Mouse (Mus musculus): Measurements from ENCODE around the gene Tubg2.
"Not testable (repeated sequence)": the region's sequence is repeated elsewhere in the genome, so short reads cannot be mapped to it uniquely, and the experiment has no call there.

Tubg2 gene

DNA sequence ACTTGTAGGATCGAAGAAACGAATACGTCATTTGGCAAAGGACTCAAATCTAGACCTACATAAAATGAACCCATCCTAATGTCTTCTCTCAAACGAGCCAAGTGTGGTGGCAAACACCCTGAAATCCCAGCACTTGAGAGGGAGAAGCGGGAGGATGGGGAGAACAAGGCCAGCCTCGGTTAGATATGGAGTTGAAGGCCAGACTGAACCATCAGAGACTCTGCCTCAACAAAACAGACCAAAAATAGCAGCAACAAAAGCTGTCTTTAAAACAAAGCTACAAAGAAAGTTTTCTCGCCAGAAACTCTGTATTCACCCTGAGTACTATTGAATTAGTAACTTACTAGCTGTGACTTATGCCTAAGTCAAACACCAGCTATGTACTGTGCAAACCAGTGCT lies 18.7 kb upstream of the Tubg2 start:
- in situ Hi-C loops (cut with MboI; ENCODE audit: unreplicated experiment in 2 of 2): no loop called here

DNA sequence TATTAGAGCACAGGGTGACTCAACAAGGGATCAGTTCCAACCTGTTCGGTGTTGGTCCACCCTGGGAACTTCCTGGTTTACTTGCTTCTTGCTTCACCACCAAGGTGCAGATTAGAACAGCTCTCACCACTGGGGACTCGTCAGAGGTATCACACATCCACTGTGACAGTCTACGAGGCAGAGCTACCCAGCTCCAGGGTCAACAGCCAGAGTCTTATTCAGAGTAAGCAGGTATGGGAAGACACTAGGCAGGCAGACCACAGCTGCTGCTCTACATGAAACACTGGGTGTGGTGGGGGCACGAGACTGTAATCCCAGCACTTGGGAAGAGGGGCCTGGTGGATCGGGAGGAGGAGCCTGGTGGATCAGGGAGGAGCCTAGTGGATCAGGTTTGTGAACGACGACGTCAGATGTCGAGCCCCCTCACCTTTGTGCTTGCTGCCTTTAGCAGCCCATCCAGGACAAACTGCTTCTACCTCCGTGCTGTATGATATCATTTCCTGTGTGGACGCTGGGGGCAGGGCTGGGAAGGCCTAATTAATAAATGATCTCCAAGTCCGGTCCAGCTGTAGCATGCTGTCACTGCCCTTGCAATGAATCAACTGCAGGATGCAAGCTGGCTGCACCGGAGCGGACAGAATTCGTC lies 17.0 kb upstream of the Tubg2 start:
- in situ Hi-C loops (cut with MboI; ENCODE audit: unreplicated experiment in 2 of 2): no loop called here

DNA sequence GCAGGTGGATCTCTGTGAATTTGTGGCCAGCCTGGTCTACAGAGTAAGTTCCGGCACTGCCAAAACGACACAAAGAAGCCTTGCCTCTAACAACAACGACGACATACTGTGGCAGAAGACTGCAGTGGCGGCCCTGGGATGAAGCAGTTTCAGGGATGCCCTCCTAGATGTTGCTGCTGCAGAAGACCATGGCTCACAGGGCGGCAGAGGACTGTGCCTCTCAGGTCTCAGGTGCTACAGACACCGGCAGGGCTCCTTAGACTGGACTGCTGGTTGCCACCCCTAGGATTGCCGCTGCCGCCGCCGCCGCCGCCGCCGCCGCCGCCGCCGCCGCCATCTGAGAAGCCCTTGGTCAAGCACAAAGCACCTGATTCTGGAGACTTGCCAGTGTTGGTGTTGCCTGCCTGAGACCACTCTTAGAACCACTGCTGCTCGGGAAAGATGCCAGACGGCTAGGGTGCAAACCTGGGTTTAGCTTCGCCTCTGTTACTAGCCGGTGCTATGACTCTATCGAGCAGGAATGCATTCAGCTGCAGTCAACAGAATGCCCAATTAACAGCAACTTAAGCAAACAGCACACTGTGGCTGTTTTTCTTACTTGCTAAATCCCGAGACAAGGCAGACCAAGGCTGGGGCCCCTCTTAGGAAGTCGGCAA lies 15.4 kb upstream of the Tubg2 start:
- in situ Hi-C loops (cut with MboI; ENCODE audit: unreplicated experiment in 2 of 2): no loop called here

DNA sequence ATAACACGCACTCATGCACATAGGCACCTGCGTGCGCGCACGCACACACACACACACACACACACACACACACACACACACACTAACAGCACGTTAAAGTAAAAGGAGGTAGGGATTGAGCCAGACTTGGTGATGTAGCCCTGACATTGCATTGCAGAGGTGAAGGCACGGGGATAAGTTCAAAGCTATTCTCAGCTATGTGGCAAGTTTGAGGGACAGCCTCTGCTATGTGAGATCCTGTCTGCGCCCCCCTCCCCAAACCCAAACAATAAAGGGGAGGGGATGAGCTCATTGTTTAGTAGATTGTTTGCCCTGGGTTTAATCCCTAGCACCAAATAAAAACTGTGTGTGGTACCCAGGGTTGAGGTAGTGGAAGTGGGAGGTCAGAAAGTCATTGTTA lies 14.6 kb upstream of the Tubg2 start:
- in situ Hi-C loops (cut with MboI; ENCODE audit: unreplicated experiment in 2 of 2): no loop called here

DNA sequence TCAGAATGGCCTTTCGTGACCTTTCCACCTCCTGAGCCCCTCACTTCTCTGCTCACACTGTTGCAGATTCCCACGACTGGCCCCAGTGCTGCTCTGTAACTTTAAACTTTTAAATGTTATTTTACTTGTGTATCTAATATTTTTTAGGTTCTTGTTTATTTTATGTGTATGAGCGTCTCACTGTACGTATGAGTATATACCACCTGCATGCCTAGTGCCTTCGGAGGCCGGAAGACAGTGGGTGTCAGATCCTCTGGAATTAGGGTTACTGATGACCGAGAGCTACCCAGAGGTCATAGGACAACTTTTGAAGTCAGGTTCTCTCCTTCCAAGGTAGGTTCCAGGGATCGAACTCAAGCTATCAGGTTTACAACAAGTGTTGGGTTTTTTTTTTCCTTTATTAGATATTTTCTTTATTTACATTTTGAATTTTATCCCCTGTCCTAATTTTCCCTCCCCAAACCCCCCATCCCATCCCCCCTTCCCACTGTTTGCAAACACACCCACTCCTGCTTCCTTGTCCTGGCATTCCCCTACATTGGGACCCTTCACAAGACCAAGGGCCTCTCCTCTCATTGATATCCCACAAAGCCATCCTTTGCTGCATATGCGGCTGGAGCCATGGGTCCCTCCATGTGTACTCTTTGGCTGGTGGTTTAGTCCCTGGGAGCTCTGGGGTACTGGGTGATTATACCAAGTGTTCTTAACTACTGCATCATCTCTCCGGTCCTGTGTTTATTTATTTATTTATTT lies 13.3 kb upstream of the Tubg2 start:
- in situ Hi-C loops (cut with MboI; ENCODE audit: unreplicated experiment in 2 of 2): no loop called here

DNA sequence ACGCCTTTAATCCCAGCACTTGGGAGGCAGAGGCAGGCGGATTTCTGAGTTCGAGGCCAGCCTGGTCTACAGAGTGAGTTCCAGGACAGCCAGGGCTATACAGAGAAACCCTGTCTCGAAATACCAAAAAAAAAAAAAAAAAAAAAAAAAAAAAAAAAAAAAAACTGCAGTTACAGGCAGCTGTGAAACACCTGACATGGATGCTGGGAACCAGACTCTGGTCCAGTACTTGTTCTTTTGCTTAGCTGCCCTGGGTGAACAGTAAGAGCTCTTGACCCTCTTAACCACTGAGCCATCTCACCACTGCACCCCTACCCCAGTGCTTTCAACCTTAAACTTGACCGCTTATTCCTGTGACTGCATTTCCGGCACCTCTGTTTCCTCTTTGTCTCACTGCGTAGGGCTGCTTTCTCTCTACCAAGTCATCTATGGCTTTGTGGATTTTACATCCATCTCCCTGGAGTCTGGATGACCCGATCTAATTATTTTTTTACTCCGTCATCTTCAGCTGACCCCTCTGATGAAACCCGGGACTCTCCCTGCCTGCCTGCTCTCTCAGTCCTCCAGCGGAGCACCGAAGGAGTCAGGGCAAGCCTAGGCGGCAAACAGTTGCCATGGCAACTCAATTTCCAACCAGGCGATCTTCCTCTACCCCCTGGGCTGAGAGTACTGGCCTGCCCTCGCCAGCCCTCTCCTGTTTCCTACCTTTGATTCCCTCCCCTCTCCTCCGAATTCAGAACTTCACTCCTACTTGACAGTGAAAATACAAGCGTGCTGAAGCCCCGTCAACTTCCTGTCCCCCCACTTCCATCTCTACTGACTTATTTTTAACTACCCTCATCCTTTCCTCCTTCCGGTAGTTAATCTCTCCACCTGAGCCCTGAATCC lies 12.1 kb upstream of the Tubg2 start:
- in situ Hi-C loops (cut with MboI; ENCODE audit: unreplicated experiment in 2 of 2): no loop called here

DNA sequence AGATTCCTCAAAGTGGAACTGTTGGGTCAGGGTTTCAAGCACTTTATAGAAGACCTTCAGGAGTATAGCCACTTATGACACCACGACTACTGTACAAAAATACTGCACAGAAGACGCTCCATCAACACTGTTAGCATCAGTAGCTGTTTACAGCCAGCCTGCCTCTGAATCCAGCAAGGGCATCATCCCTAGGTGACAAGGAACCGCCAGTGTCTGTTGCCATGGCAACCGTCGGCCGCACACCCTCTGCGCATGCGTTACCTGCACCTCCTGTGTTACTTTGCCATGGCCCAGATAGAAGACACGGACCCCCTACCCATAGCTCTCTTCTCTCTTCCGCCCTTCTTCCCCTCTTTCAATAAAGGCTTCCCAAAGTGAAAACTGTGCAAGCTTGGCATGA lies 9.3 kb upstream of the Tubg2 start:
- in situ Hi-C loops (cut with MboI; ENCODE audit: unreplicated experiment in 2 of 2): no loop called here

DNA sequence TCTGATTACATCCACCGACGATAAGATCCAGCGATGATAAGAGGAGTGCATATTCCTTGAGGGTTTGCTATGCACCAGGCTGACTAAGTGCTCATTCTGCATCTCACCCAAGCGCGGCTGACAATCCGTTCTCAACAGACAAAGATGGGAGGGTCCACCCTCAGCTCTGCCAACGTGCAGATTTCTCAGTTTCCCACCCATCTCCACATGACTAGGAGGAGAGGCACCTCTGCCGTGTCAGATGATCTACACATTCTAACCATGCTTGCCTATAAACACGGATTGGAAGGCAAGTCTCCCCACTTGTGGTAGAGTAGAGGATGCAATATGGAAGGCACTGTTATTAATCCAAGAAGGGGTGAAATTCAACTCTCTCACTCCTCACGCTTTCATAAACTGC lies 7.0 kb upstream of the Tubg2 start:
- in situ Hi-C loops (cut with MboI; ENCODE audit: unreplicated experiment in 2 of 2): no loop called here

DNA sequence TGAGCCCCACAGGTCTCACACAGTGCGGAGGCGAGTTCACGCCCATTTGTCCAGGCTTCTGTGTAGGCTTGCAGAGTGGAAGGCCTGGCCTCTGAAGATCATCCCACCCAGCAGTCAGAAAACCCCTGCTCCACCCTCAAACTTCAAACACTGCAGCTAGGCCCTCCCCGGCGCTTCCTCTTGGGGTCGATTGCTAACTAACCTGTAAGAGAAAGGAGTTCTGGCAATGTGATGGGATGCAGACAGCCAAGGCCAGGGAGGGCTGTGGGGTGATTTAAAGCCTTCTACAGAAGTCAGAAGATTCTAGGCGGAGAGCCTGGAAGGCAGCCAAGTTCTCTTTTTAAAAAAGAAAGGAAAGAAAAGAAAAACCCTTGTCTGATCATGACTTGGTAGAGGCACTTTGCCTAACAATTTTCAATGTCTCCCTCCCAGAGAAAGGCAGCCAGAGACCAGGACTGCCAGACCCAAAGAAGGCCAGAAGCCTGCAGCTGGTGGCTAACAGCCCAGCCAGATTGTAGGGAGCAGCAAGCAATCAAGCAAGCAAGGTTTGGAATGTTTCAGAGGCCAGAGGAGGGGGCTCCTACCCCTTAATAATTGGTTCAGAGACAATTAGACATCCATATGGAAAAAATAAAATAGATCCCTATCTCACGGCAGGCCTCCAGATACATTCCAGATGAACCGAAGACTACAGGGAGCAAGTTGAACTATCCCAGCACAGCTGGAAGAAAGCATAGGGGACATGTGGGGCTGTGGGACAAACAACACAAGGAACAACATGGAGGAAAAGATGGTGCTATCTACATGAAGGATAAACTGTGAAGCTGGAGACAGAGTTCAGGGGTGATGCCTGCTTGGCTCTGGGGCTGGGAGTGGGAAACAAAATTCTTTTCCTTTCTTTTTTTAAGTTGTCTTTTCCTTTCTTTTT lies 6.3 kb upstream of the Tubg2 start:
- in situ Hi-C loops (cut with MboI; ENCODE audit: unreplicated experiment in 2 of 2): no loop called here

DNA sequence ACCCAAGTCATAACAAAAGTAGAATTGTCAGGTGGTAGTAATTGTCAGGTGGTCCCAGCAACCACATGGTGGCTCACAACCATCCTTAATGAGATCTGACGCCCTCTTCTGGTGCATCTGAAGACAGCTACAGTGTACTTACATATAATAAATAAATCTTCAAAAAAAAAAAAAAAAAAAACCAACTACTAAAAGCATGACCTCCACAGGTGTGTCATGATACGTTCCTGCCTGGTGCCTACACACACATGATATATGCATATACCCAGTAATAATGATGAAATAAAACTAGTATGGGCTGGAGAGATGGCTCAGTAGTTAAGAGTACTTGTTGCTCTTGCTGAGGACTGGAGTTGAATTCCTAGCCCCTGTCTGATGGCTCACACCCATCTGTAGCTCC lies 4.6 kb upstream of the Tubg2 start:
- in situ Hi-C loops (cut with MboI; ENCODE audit: unreplicated experiment in 2 of 2): no loop called here

DNA sequence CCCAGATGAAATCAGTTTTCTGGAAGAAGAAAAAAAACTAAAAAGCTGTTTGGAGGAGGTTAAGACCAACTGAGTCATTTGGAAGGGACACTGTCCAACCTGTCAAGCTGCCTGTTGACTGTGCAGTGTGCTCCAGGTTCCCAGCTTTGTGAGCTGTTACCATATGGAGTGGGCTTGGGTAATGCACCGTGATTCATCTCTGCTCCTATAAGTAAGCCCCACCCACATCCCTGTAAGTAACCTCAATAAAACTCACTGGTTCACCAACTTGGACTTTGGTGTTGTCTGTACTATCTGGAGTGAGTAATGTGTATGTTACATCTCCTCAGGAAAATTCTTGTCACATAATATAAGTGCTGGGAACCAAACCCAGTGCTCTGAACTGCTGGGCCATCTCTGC lies 2.9 kb upstream of the Tubg2 start:
- in situ Hi-C loops (cut with MboI; ENCODE audit: unreplicated experiment in 2 of 2): no loop called here

DNA sequence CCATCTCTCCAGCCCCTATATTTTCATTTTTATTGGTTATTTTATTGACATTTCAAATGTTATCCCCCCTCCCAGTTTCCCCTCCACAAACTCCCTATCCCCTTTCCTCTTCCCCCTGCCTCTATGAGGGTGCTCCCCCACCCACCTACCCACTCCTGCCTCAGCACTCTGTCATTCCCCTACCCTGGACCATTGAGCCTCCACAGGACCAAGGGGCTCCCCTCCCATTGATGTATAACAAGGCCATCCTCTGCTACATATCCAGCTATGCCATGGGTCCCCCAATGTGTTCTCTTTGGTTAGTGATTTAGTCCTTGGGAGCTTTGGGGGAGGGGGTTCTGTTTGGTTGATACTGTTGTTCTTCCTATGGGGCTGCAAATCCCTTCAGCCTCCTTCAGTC lies 1.1 kb upstream of the Tubg2 start:
- in situ Hi-C loops (cut with MboI; ENCODE audit: unreplicated experiment in 2 of 2): no loop called here

DNA sequence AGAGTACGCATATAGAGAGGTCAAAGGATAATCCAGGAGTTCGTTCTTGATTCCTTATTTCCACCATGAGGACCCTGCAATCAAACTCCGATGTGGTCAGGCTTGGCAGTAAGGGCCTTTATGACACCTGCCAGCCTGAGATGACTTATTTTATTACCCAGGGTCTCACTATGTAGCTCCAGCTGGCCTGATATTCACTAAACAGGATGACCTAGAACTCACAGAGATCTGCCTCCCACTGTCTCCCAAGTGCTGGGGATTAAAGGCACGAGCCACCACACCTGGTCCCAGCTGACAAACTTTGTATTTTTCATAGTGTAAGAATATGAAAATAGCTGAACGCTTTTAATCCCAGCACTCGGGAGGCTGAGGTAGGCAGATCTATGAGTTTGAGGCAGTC lies 556 bp upstream of the Tubg2 start:
- in situ Hi-C loops (cut with MboI; ENCODE audit: unreplicated experiment in 2 of 2): no loop called here

DNA sequence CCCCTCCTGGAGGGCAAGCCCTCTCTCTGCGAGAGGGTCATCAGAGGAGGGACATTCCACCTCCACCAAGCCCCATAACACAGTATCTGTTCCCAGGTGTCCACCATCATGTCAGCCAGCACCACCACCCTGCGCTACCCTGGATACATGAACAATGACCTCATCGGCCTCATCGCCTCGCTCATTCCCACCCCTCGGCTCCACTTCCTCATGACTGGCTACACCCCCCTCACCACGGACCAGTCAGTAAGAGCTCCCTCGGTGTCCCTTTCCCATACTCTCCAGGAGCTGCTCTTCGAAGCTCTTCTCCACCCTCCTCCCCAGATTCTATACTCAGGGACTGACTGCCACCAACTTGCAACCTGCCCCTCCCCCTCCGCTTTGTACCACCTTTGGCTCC lies 4.4 kb downstream of the Tubg2 start:
- in situ Hi-C loops (cut with MboI; ENCODE audit: unreplicated experiment in 2 of 2): not testable (repeated sequence)

DNA sequence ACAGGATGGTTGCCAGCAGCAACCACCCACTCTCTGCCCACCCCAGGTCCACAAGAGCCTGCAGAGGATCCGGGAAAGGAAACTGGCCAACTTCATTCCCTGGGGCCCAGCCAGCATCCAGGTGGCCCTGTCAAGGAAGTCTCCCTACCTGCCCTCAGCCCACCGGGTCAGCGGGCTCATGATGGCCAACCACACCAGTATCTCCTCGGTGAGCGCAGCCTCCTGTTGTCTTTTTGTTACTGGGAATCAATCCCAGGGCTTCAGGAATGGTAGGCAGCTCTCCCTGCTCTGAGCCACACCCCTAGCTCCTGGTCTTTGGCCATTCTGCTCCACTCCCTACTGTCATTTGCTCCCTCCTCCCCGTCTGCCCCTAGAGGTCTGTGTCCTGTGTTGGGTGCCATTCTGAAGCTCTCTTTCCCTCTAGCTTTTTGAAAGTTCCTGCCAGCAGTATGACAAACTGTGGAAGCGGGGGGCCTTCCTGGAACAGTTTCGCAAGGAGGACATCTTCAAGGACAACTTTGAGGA lies 5.3 kb downstream of the Tubg2 start:
- in situ Hi-C loops (cut with MboI; ENCODE audit: unreplicated experiment in 2 of 2): not testable (repeated sequence)

DNA sequence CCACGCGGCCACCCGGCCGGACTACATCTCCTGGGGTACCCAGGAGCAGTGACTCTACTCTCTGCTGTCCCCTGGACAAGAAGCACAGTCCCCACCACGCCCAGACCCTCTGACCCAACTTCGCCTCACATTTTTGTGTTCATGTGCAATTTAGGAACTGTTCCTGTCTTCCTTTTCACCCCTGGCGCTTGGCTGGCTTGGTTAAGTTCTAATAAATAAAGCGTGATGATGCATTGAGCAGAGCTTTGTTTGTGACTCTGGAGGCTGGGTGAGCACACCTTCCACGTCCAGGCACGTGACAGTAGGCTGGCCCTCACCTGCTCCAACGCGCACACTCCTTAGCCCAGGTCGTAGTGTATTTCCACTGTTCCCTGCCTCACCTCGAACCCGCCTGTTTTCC lies 5.8 kb downstream of the Tubg2 start:
- in situ Hi-C loops (cut with MboI; ENCODE audit: unreplicated experiment in 2 of 2): no loop called here

DNA sequence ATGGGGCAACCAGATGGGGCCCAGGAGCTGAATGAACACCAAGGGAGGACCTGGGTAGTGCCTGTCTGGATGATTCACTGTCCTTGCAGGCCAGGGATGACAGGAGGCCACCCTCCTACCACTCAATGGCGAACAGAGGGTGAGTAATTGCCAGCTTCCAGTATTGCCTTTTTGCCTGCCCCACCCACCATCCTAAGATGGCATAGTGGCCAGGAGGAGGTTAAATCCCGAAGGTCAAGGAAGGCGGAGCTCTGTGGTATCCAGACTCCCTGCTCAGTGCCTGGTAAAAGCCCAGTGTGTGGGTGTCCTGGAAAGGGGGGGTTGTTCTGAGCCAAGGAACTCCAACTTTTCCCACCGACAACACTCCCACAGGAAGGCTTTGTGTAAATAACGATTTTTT lies 6.6 kb downstream of the Tubg2 start:
- in situ Hi-C loops (cut with MboI; ENCODE audit: unreplicated experiment in 2 of 2): no loop called here

DNA sequence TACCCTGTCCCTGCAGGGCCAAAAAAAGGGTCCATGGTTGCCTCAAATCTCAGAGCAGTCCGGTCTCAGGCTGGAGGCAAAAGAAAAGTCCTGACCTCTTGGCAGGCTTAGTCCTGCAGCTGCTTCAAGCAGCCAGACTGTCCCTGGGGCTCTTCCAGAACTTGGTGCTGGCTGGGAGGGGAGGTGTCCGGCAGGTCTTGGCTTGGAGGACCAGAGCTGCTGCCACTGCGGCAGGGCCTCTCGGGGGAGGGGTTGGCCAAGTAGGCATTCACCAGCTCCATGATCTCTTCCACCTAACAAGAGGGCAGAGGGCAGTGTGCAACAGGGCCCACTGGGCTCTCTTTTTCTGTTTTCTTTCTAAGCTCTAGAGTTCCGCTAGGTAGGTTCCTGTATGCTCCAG lies 7.1 kb downstream of the Tubg2 start:
- in situ Hi-C loops (cut with MboI; ENCODE audit: unreplicated experiment in 2 of 2): no loop called here

DNA sequence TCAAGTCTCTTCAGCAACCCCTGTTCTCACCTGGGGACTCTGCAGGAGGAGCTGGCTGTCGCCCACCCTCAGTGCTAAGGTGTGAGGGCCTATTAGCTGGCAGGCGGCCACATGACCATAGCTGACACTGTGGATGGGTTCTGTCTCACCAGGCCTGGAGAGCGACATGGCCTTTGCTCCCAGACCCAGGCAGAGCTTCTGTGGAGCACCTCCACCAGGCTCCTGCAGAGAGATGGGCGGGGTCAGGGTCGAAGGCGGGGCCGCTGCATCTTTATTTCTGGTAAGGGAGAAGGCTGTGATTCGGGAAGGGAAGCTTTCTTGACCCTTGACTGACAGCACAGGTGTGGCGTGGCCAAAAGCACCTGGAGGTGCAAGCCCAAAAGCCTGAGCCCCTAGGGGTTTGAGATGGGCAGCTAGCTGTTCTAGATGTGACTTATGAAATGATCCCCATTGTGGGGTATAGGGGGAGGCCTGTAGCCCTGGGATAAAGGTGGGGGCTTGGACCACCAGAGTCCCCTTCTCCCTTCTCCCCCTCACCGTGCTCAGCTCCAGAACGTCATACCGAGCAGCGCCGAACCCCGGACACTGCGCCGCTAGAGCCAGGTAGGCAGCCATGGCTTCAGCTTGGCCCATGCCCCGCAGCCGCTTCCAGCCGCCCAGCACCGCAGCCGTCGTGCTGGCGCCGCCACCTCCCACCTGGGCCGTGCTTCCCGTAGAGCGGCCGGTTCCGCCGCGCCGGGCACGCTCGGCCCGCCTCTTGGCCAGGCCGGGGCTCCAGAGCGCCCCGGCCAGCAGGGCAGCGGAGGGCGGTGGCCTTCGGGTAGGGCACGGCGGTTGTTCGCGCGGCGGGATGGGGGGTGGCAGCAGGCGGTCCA lies 8.0 kb downstream of the Tubg2 start:
- in situ Hi-C loops (cut with MboI; ENCODE audit: unreplicated experiment in 2 of 2): no loop called here

Measured in v-Abl transformed pro-B cells (cell line).